Mouse (Mus musculus) MEL (cell line): ENCODE data around the gene Fgfr2. TPM values are rescaled to one million over a fixed set of nuclear protein-coding genes. Genes with fewer than 3 reads are reported as not detected.

Experiments used
- DNase-seq: peaks from one replicate; pipeline ENCODE4 v3.0.0; 2011; ENCODE audit warnings: low read depth, low spot score
- H3K27ac ChIP-seq: 2 replicates; pipeline ENCODE4 v1.5.1; 2012; ENCODE audit warnings: low read depth, mild to moderate bottlenecking, control low read depth, low read length, moderate library complexity; ENCODE audit not compliant: control insufficient read depth
- H3K27me3 ChIP-seq, 2 experiments: fragments of 150-350 bp in 1 of 2; sonication (generic) in 1 of 2; 2 replicates each; pipeline ENCODE4 v1.6.1; 2012; ENCODE audit warnings: low read length in 2 of 2, mild to moderate bottlenecking in 2 of 2, improper control_type of control experiment in 1 of 2, moderate library complexity in 1 of 2; ENCODE audit not compliant: insufficient read depth in 2 of 2, control insufficient read depth in 1 of 2
- H3K36me3 ChIP-seq, 2 experiments: 2 replicates each; pipeline ENCODE4 v1.6.1; 2012 to 2014; ENCODE audit warnings: low read length in 2 of 2, improper control_type of control experiment in 1 of 2, inconsistent platforms in 1 of 2, mild to moderate bottlenecking in 1 of 2; ENCODE audit not compliant: insufficient read depth in 2 of 2, control insufficient read depth in 1 of 2
- H3K4me1 ChIP-seq, 2 experiments: fragments of 150-350 bp in 1 of 2; sonication (generic) in 1 of 2; 2 replicates each; pipeline ENCODE4 v1.6.1; 2012; ENCODE audit warnings: low read length in 2 of 2, improper control_type of control experiment in 1 of 2, mild to moderate bottlenecking in 1 of 2; ENCODE audit not compliant: insufficient read depth in 2 of 2, control insufficient read depth in 1 of 2
- H3K4me3 ChIP-seq, 2 experiments: fragments of 150-350 bp in 1 of 2; sonication (generic) in 1 of 2; 2 replicates each; pipeline ENCODE4 v1.5.1; 2012; ENCODE audit warnings: low read depth in 2 of 2, low read length in 2 of 2, mild to moderate bottlenecking in 2 of 2, moderate library complexity in 2 of 2, control low read depth in 1 of 2, improper control_type of control experiment in 1 of 2; ENCODE audit not compliant: control insufficient read depth in 1 of 2, insufficient read depth in 1 of 2
- H3K79me2 ChIP-seq: 2 replicates; pipeline ENCODE4 v1.6.1; 2012; ENCODE audit warnings: mild to moderate bottlenecking, low read length, moderate library complexity; ENCODE audit not compliant: control insufficient read depth, poor library complexity, insufficient read depth
- H3K9ac ChIP-seq: 2 replicates; pipeline ENCODE4 v1.6.1; 2012; ENCODE audit warnings: low read depth, mild to moderate bottlenecking, control low read depth, low read length, moderate library complexity; ENCODE audit not compliant: control insufficient read depth, poor library complexity, severe bottlenecking
- H3K9me3 ChIP-seq: fragments of 150-350 bp; sonication (generic); replicated peaks from 2 replicates; pipeline ENCODE4 v1.6.1; 2012; ENCODE audit warnings: mild to moderate bottlenecking, low read length, improper control_type of control experiment, moderate library complexity; ENCODE audit not compliant: insufficient read depth
- CHD1 ChIP-seq: IDR thresholded peaks from 2 replicates; pipeline ENCODE4 v1.6.1; 2012; ENCODE audit warnings: low read depth, mild to moderate bottlenecking, inconsistent platforms, low read length, improper control_type of control experiment
- CHD2 ChIP-seq: IDR thresholded peaks from 2 replicates; pipeline ENCODE4 v1.6.1; 2011; ENCODE audit warnings: low read length, improper control_type of control experiment
- CTCF ChIP-seq, 3 experiments: IDR thresholded peaks in 2 of 3; conservative IDR thresholded peaks in 1 of 3; 2 replicates each; pipeline ENCODE4 v1.5.1; 2011 to 2012; ENCODE audit warnings: low read length in 3 of 3, low read depth in 2 of 3, mild to moderate bottlenecking in 2 of 3, improper control_type of control experiment in 1 of 3, inconsistent platforms in 1 of 3, mixed read lengths in 1 of 3, moderate library complexity in 1 of 3; ENCODE audit not compliant: control insufficient read depth in 1 of 3, insufficient read depth in 1 of 3, poor library complexity in 1 of 3, severe bottlenecking in 1 of 3
- ELF1 ChIP-seq: IDR thresholded peaks from 2 replicates; pipeline ENCODE4 v1.6.1; 2014; ENCODE audit warnings: low read depth, mild to moderate bottlenecking, inconsistent platforms, low read length, improper control_type of control experiment, moderate library complexity
- EP300 ChIP-seq, 2 experiments: IDR thresholded peaks; 2 replicates each; pipeline ENCODE4 v1.6.1; 2011; ENCODE audit warnings: improper control_type of control experiment in 2 of 2, low read length in 2 of 2, low read depth in 1 of 2, mild to moderate bottlenecking in 1 of 2
- GATA1 ChIP-seq: IDR thresholded peaks from 2 replicates; pipeline ENCODE4 v1.6.1; 2011; ENCODE audit warnings: low read depth, low read length, improper control_type of control experiment
- JUND ChIP-seq: IDR thresholded peaks from 2 replicates; pipeline ENCODE4 v1.6.1; 2011; ENCODE audit warnings: low read depth, mild to moderate bottlenecking, improper control_type of control experiment, low read length
- MAFK ChIP-seq: IDR thresholded peaks from 2 replicates; pipeline ENCODE4 v1.6.1; 2011; ENCODE audit warnings: low read depth, mild to moderate bottlenecking, low read length, improper control_type of control experiment, borderline replicate concordance
- MAX ChIP-seq: IDR thresholded peaks from 2 replicates; pipeline ENCODE4 v1.6.1; 2011; ENCODE audit warnings: low read length, improper control_type of control experiment
- MAZ ChIP-seq: IDR thresholded peaks from 2 replicates; pipeline ENCODE4 v1.6.1; 2012; ENCODE audit warnings: low read depth, mild to moderate bottlenecking, inconsistent platforms, low read length, improper control_type of control experiment
- MEF2A ChIP-seq: IDR thresholded peaks from 2 replicates; pipeline ENCODE4 v1.6.1; 2014; ENCODE audit warnings: low read depth, mild to moderate bottlenecking, inconsistent platforms, low read length, improper control_type of control experiment; ENCODE audit not compliant: poor library complexity, insufficient replicate concordance, severe bottlenecking; ENCODE audit errors: extremely low read depth
- RCOR1 ChIP-seq: IDR thresholded peaks from 2 replicates; pipeline ENCODE4 v1.6.1; 2012; ENCODE audit warnings: low read depth, mild to moderate bottlenecking, inconsistent platforms, low read length, improper control_type of control experiment
- UBTF ChIP-seq: IDR thresholded peaks from 2 replicates; pipeline ENCODE4 v1.6.1; 2012; ENCODE audit warnings: low read depth, mild to moderate bottlenecking, inconsistent platforms, low read length, improper control_type of control experiment, moderate library complexity, borderline replicate concordance; ENCODE audit not compliant: insufficient read depth
- USF2 ChIP-seq, 2 experiments: IDR thresholded peaks; 2 replicates each; pipeline ENCODE4 v1.6.1; 2011 to 2012; ENCODE audit warnings: improper control_type of control experiment in 2 of 2, low read length in 2 of 2, borderline replicate concordance in 1 of 2, inconsistent platforms in 1 of 2, low read depth in 1 of 2, mild to moderate bottlenecking in 1 of 2; ENCODE audit not compliant: insufficient read depth in 1 of 2
- ZC3H11A ChIP-seq: IDR thresholded peaks from 2 replicates; pipeline ENCODE4 v1.6.1; 2012; ENCODE audit warnings: low read depth, mild to moderate bottlenecking, inconsistent platforms, low read length, improper control_type of control experiment
- ZMIZ1 ChIP-seq: IDR thresholded peaks from 2 replicates; pipeline ENCODE4 v1.6.1; 2012; ENCODE audit warnings: low read depth, mild to moderate bottlenecking, inconsistent platforms, low read length, improper control_type of control experiment, moderate library complexity
- ZNF384 ChIP-seq: IDR thresholded peaks from 2 replicates; pipeline ENCODE4 v1.6.1; 2012; ENCODE audit warnings: low read depth, mild to moderate bottlenecking, inconsistent platforms, low read length, improper control_type of control experiment
- polyA plus RNA-seq, 2 experiments: library from polyadenylated mRNA; stranded (reverse) in 1 of 2; unstranded in 1 of 2; fragments of >175 nt in 1 of 2; fragments of >200 nt in 1 of 2; gene quantifications; 2 replicates each; pipeline versions ENCODE4 v1.2.1 to v1.2.4; 2012; ENCODE audit warnings: low replicate concordance in 2 of 2, low read depth in 1 of 2; ENCODE audit not compliant: insufficient read length in 2 of 2, insufficient read depth in 1 of 2, missing spikeins in 1 of 2
- total RNA-seq: library from RNA; depleted of rRNA; stranded (reverse); fragments of 300-350 nt; gene quantifications from 2 replicates; pipeline ENCODE4 v1.2.3, GENCODE M21; 2012

Gene Fgfr2
- total and polyA plus RNA-seq, 3 experiments, result not detected

DNA sequence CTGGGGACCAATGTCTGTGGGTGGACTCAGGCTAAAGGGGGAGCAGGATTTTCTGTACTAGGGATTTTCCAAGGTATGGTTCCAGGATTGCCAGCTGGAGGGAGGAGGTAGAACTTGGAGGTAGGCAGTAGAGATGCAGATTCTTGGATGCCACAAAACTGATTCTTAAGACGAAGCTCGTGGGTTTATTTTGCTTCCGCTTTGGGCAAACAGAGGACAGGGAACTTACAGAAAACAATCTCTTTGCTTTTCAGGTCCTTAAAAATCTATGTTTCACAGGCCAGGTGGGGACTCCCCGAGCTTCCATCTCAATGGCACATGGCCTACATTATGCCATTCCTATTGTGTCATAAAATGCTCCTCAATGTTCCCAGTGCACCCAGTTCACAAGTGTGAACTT, 358.8 kb downstream of the Fgfr2 start:
- Histone ChIP-seq H3K27me3 (no peaks in the 10 kb centered on the region), H3K4me3 (no peak overlapping the region), H3K9ac (no peak overlapping the region), H3K79me2 (no peaks in the 10 kb centered on the region), H3K36me3 (peaks cover 0 to 18% of the 10 kb centered on the region in 2 experiments), H3K27ac (no peak overlapping the region), H3K4me1 (peaks cover 16 to 23% of the 10 kb centered on the region in 2 experiments), H3K9me3 (no peaks in the 10 kb centered on the region)
- TF ChIP-seq UBTF (no peak), ZC3H11A (no peak), CHD2 (no peak), CTCF (IDR thresholded peaks at IDR 0.05 in 2 of 3, conservative IDR thresholded peaks at IDR 0.05 in 1 of 3; ENCODE audit: control insufficient read depth in 1 of 3, insufficient read depth in 1 of 3, low read depth in 2 of 3, low read length in 3 of 3, poor library complexity in 1 of 3, severe bottlenecking in 1 of 3) (no peak), ZNF384 (no peak), CHD1 (no peak), JUND (no peak)
- DNase-seq, result no peak

DNA sequence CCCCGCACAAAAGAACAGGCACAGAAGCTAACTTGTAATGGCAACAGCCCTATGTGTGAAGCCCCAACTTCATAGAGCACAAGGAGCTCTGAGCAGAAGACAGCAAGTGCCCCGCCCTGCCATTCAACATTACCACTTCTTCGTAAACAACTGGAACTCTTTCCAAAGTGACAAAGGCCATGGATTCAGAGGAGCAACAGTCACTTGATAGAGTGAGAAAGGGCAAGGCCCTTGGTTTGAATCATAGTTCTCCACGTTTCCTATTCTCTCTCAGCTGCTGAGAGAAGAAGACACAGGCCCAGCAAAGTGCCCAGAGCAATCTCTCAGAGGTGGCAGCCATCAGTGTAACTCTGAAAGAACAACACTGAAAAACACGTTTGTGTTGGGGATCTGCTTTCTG, 359.2 kb downstream of the Fgfr2 start:
- Histone ChIP-seq H3K27ac (no peak overlapping the region), H3K9ac (no peak overlapping the region), H3K36me3 (peaks cover 0 to 18% of the 10 kb centered on the region in 2 experiments), H3K27me3 (no peaks in the 10 kb centered on the region), H3K4me3 (no peak overlapping the region), H3K4me1 (peaks cover 16 to 23% of the 10 kb centered on the region in 2 experiments), H3K9me3 (no peaks in the 10 kb centered on the region), H3K79me2 (no peaks in the 10 kb centered on the region)
- no peak for DNase-seq
- TF ChIP-seq USF2 (IDR thresholded peaks at IDR 0.05; ENCODE audit: borderline replicate concordance in 1 of 2, insufficient read depth in 1 of 2, low read depth in 1 of 2, low read length in 2 of 2), result no peak
- no peak for TF ChIP-seq EP300 (IDR thresholded peaks at IDR 0.05; ENCODE audit: low read depth in 1 of 2, low read length in 2 of 2)
- TF ChIP-seq ZMIZ1, result no peak
- no peak for TF ChIP-seq ELF1
- no peak for TF ChIP-seq GATA1
- no peak for TF ChIP-seq RCOR1
- no peak for TF ChIP-seq ZNF384
- TF ChIP-seq MEF2A, result no peak
- TF ChIP-seq MAFK, result no peak
- TF ChIP-seq MAZ, result no peak
- no peak for TF ChIP-seq MAX
